Mouse (Mus musculus): ENCODE data around the gene Ykt6. TPM values are rescaled to one million over a fixed set of nuclear protein-coding genes. Genes with fewer than 3 reads are reported as not detected.

Gene Ykt6
- polyA plus RNA-seq, 1 experiment from 2014 or later: 40.9 TPM

DNA sequence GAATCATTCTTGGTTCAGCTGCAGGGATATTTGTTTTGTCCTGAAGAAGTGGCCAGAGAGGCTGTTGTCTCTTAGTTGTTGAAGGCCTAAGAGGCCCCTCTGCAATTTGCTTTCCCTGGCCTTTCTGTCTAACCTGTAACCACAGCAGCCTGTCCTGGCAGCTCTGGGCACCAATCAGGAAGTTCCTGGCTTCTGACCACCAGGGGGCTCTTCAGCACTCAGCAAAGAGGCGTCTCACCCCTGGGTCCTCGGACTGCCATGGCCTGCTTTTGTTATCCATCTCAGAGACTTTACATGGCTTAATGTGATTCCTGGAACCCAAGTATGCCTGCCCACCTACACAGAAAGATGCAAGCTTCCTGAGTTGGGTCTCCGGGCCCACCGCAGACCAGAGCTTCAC lies 35.4 kb downstream of the Ykt6 start:
- no peaks in the 10 kb centered on the region for H3K9me3 ChIP-seq (ENCODE audit: low read length)
- no peaks in the 10 kb centered on the region for H3K27me3 ChIP-seq (replicated peaks; ENCODE audit: insufficient read depth, low read length)
- H3K36me3 ChIP-seq (ENCODE audit: insufficient read depth, low read length): no peaks in the 10 kb centered on the region
- no peak overlapping the region for H3K9ac ChIP-seq (replicated peaks; ENCODE audit: low read depth)
- peak; percentile 47; the same call in 1 of the 2 replicates for ATAC-seq
- H3K4me2 ChIP-seq (replicated peaks; ENCODE audit: low read depth, low read length): no peak overlapping the region
- no peak overlapping the region for H3K27ac ChIP-seq (ENCODE audit: low read length)
- peak; percentile 72 for DNase-seq (ENCODE audit: low spot score)
- H3K4me1 ChIP-seq (ENCODE audit: insufficient read depth, low read depth, low read length): no peaks in the 10 kb centered on the region
- TF ChIP-seq EP300 (IDR thresholded peaks at IDR 0.05): no peak
- TF ChIP-seq CTCF (IDR thresholded peaks at IDR 0.05): peak; percentile 80
- H3K4me3 ChIP-seq (ENCODE audit: low read depth, low read length): no peak overlapping the region
- 24% methylated on average over 4 of the region's 4 CpGs for WGBS

DNA sequence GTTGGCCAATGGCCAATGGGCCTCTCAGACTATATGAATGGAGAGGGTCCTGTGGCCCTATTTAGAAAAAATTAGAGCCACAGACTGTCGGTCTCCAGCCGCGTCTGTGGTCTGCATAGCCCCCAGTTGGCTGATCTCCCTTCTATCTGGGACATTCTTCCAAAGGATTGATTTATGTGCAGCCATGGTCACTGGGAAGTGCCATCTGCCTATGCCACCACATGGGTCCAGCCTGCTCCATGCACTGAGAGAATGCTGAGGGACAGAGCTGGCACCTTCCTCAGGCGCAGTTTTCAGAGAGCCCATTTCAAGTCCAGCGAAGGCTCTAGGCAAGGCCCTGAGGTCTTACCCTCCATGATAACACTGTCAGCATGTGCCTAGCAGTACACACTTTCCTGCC lies 38.7 kb downstream of the Ykt6 start:
- Histone ChIP-seq H3K27ac (ENCODE audit: low read length) (no peak overlapping the region), H3K4me3 (ENCODE audit: low read depth, low read length) (no peak overlapping the region), H3K4me2 (replicated peaks; ENCODE audit: low read depth, low read length) (no peak overlapping the region), H3K9me3 (ENCODE audit: low read length) (no peaks in the 10 kb centered on the region), H3K4me1 (ENCODE audit: insufficient read depth, low read depth, low read length) (no peaks in the 10 kb centered on the region), H3K9ac (replicated peaks; ENCODE audit: low read depth) (no peak overlapping the region), H3K36me3 (ENCODE audit: insufficient read depth, low read length) (no peaks in the 10 kb centered on the region), H3K27me3 (replicated peaks; ENCODE audit: insufficient read depth, low read length) (no peaks in the 10 kb centered on the region)
- no peak for ATAC-seq
- DNase-seq (ENCODE audit: low spot score): no peak
- 89% methylated on average over 5 of the region's 5 CpGs for WGBS
- TF ChIP-seq CTCF (IDR thresholded peaks at IDR 0.05) (no peak), EP300 (IDR thresholded peaks at IDR 0.05) (no peak)

DNA sequence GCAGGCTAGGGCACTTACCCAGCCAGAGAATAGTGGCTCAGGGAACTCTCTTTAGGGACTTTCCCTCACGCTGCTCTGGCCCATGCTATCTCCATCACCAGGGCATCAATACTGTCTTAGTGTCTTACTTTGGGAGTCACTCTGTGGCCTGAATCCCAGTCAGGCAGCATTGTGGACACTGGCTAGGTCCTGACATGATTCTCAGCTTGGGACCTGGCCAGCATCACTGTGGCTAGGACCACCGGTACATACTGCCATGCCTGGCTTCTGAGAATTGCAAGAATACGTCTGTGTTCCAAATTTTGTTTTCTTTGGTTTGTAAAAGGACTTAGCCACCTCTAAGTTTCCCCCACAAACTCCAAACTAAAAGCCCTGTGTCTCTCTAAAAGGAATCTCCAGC lies 39.4 kb downstream of the Ykt6 start:
- no peak overlapping the region for H3K9ac ChIP-seq (replicated peaks; ENCODE audit: low read depth)
- ATAC-seq: no peak
- no peaks in the 10 kb centered on the region for H3K36me3 ChIP-seq (ENCODE audit: insufficient read depth, low read length)
- WGBS: 64% methylated on average over 3 of the region's 3 CpGs
- H3K4me2 ChIP-seq (replicated peaks; ENCODE audit: low read depth, low read length): no peak overlapping the region
- H3K4me3 ChIP-seq (ENCODE audit: low read depth, low read length): no peak overlapping the region
- TF ChIP-seq EP300 (IDR thresholded peaks at IDR 0.05) (no peak), CTCF (IDR thresholded peaks at IDR 0.05) (no peak)
- no peak for DNase-seq (ENCODE audit: low spot score)
- H3K27me3 ChIP-seq (replicated peaks; ENCODE audit: insufficient read depth, low read length): no peaks in the 10 kb centered on the region
- H3K9me3 ChIP-seq (ENCODE audit: low read length): no peaks in the 10 kb centered on the region
- no peaks in the 10 kb centered on the region; the same call in 1 of the 2 replicates for H3K4me1 ChIP-seq (ENCODE audit: insufficient read depth, low read depth, low read length)
- H3K27ac ChIP-seq (ENCODE audit: low read length): no peak overlapping the region

DNA sequence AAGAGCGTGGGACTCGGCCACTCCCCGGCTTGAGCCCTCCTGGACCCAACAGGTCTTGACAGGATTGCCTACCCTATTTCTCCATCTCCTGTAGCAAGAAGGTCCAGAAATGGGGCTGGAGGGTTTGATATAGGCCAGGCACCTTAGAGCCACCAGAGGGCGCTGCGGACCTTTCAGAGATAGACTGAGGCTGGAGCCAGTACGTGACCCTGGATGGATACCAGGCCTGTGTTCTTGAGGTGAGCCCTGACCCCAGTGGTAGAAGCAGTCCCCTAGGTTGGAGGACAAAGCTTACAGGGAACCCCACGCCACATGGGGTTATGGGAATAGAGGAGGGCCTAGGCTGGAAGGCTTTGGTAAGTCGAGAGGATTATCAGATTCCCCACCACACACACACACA lies 40.5 kb downstream of the Ykt6 start:
- Histone ChIP-seq H3K36me3 (ENCODE audit: insufficient read depth, low read length) (no peaks in the 10 kb centered on the region), H3K4me1 (ENCODE audit: insufficient read depth, low read depth, low read length) (peaks cover 9% of the 10 kb centered on the region; the same call in 1 of the 2 replicates), H3K4me2 (replicated peaks; ENCODE audit: low read depth, low read length) (no peak overlapping the region), H3K27me3 (replicated peaks; ENCODE audit: insufficient read depth, low read length) (no peaks in the 10 kb centered on the region), H3K9me3 (ENCODE audit: low read length) (no peaks in the 10 kb centered on the region), H3K9ac (replicated peaks; ENCODE audit: low read depth) (no peak overlapping the region), H3K27ac (ENCODE audit: low read length) (no peak overlapping the region), H3K4me3 (ENCODE audit: low read depth, low read length) (no peak overlapping the region)
- 17% methylated on average over 8 of the region's 8 CpGs for WGBS
- DNase-seq (ENCODE audit: low spot score) (peak; percentile 91), ATAC-seq (peak; percentile 39; the same call in 1 of the 2 replicates)
- no peak for TF ChIP-seq EP300 (IDR thresholded peaks at IDR 0.05)
- peak; percentile 99 for TF ChIP-seq CTCF (IDR thresholded peaks at IDR 0.05)

DNA sequence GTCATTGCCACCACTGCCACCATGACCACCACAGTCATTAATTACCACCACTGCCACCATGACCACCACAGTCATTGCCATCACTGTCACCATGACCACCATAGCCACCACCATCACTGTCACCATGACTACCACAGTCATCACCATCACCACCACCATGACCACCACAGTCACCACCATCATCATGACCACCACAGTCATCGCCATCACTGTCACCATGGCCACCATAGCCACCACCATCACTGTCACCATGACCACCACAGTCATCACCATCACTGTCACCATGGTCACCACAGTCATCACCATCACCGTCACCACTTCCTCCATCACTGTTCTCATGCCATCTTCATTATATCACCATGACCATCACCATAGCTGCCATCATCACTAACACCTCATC lies 43.0 kb downstream of the Ykt6 start:
- ATAC-seq: no peak
- Histone ChIP-seq H3K4me1 (ENCODE audit: insufficient read depth, low read depth, low read length) (peaks cover 20% of the 10 kb centered on the region; the same call in 1 of the 2 replicates), H3K36me3 (ENCODE audit: insufficient read depth, low read length) (no peaks in the 10 kb centered on the region), H3K27me3 (replicated peaks; ENCODE audit: insufficient read depth, low read length) (no peaks in the 10 kb centered on the region), H3K4me2 (replicated peaks; ENCODE audit: low read depth, low read length) (no peak overlapping the region), H3K9ac (replicated peaks; ENCODE audit: low read depth) (no peak overlapping the region), H3K4me3 (ENCODE audit: low read depth, low read length) (no peak overlapping the region), H3K27ac (ENCODE audit: low read length) (no peak overlapping the region), H3K9me3 (ENCODE audit: low read length) (no peaks in the 10 kb centered on the region)
- WGBS: 91% methylated on average over 2 of the region's 2 CpGs
- TF ChIP-seq EP300 (IDR thresholded peaks at IDR 0.05) (no peak), CTCF (IDR thresholded peaks at IDR 0.05) (no peak)
- no peak for DNase-seq (ENCODE audit: low spot score)

DNA sequence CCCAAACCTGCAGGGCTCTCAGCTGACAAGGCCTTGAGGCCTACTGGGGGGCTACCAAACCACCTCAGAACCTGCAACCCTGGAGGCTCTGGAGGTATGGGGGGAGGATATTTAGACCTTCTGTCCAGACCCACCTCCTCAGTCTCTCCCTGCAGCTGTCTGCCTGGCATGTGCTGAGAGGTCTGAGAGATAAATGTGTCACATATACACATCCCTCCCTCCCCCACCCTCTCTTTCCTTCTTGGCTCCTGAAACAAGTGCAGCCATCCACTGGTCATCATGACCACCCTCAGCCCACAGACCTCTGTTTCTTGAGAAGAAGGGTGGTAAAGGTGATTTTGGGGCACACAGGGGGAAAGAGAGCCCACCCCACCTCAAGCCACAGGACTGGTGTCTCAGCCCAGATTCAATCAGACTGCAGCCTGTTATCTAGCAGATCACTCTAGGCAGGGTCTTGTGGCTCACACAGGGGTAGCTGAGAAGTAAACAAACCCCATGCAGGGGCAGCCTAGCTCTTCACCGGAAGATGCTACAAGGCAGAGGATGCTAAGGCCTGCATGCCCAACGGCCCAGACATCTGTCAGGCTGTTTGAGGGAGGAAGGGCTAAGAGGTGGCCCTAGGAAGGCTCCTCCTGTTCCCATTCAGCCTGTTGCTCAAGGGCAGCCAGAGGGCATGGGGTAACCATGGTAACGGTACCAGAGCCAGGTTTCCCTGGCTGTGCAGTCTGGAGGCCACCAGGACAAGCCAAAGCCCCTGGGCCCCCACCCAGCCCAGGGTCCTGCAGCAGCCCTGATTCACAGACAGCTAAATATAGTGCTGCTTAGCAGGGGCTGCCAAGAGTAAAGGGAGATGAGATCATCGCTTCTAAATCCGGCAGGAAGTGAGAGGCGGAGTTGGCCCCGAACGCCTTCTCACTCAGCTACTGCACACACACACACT lies 44.6 kb downstream of the Ykt6 start:
- TF ChIP-seq EP300 (IDR thresholded peaks at IDR 0.05) (peak; percentile 54; the same call in 1 of the 2 replicates), CTCF (IDR thresholded peaks at IDR 0.05) (no peak)
- DNase-seq (ENCODE audit: low spot score) (peak; percentile 93), ATAC-seq (peak; percentile 92)
- H3K27ac ChIP-seq (ENCODE audit: low read length): peak overlapping the region; percentile 69
- no peak overlapping the region for H3K4me3 ChIP-seq (ENCODE audit: low read depth, low read length)
- H3K4me2 ChIP-seq (replicated peaks; ENCODE audit: low read depth, low read length): no peak overlapping the region
- H3K9me3 ChIP-seq (ENCODE audit: low read length): no peaks in the 10 kb centered on the region
- H3K36me3 ChIP-seq (ENCODE audit: insufficient read depth, low read length): no peaks in the 10 kb centered on the region
- 3% methylated on average over 8 of the region's 8 CpGs for WGBS
- peaks cover 26% of the 10 kb centered on the region; the same call in 1 of the 2 replicates for H3K4me1 ChIP-seq (ENCODE audit: insufficient read depth, low read depth, low read length)
- H3K9ac ChIP-seq (replicated peaks; ENCODE audit: low read depth): no peak overlapping the region
- no peaks in the 10 kb centered on the region for H3K27me3 ChIP-seq (replicated peaks; ENCODE audit: insufficient read depth, low read length)
